Mouse (Mus musculus) macrophage (primary cell): Measurements from ENCODE around the gene Oas1a. TPM values are rescaled to one million over a fixed set of nuclear protein-coding genes. Genes with fewer than 3 reads are reported as not detected.
"Not testable (repeated sequence)": the region's sequence is repeated elsewhere in the genome, so short reads cannot be mapped to it uniquely, and the experiment has no call there.

Experiments
- H3K27ac ChIP-seq: fragments of 350-480 bp; formaldehyde crosslinking; 2 replicates; pipeline ENCODE4 v1.9.0; 2021
- H3K36me3 ChIP-seq: fragments of 350-480 bp; formaldehyde crosslinking; 2 replicates; pipeline ENCODE4 v1.9.0; 2021; ENCODE audit errors: inconsistent target
- H3K4me3 ChIP-seq: fragments of 350-480 bp; formaldehyde crosslinking; 2 replicates; pipeline ENCODE4 v1.9.0; 2021; ENCODE audit errors: inconsistent target
- H3K79me2 ChIP-seq: fragments of 350-480 bp; formaldehyde crosslinking; 2 replicates; pipeline ENCODE4 v1.9.0; 2021; ENCODE audit errors: inconsistent target
- WGBS: methylation state at CpG from one replicate; pipeline ENCODE4 v1.1.7; 2026; ENCODE audit warnings: inconsistent platforms; ENCODE audit not compliant: missing documents; 5-methylcytosine and 5-hydroxymethylcytosine counted together
- polyA plus RNA-seq: library from polyadenylated mRNA; stranded (reverse); fragments of 250-400 nt; gene quantifications from 3 replicates; pipeline ENCODE4 v1.2.4, GENCODE M21; 2018; ENCODE audit warnings: inconsistent platforms

Gene Oas1a
- polyA plus RNA-seq, 1 experiment from 2014 or later = 69.3 TPM

DNA sequence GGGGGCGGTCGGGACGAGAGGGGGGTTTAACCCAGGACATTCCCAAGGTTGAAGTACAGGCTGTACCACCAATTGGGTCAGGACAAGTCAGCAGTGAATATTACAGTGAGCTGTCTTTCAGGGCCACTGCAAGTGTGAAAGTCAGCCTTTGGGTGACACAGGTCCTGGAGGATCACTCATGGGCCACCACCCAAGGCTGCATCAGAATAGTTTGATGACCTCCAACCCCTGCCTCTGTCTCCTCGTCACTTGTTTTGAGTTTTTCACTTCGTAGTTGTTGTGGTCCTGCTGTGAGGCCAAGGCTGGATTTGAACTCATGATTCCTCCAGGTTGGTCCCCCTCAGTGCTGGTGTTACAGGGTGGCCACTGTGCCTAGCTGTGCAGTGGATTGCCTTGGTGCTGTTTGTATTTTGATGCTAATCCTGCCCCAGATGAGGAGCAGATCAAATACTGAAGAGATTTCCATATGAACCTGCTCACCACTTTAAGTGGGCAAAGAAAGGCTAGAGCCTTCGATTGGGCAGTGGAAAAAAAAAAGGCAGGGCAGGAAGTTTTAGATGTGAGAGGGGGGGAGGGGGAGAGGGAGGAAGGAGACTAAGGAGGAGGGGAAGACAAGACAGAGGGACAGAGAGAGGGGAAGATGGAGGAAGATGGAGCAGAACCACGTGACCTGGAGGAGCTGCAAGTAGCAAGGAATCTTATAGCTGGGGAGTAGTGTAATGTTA is 1.0 kb upstream of the Oas1a start:
- peaks cover 7% of the 10 kb centered on the region; the same call in 1 of the 2 replicates for H3K36me3 ChIP-seq
- H3K4me3 ChIP-seq = no peak overlapping the region
- WGBS = 82% methylated on average over 7 of the region's 7 CpGs
- H3K27ac ChIP-seq = no peak overlapping the region
- H3K79me2 ChIP-seq = peaks cover 40% of the 10 kb centered on the region

DNA sequence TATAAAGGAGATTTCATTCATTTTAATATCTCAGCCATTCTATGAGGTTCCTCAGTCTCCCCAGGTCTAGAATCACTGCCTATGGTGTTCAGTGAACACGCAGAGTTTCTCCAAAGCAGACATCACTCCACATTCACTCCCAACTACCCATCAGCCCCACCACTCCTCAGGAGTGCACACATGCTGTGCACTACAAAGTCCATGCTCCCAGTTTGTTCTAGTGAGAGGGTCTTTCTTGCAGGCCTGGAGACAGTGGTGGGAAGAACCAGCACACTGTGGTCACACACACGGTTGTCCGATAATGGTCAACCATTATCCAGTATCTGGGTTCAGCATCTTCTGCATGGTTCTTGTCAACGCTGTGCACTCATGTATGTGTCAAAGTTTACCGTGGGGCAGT is 5.3 kb downstream of the Oas1a start:
- 96% methylated on average over 5 of the region's 5 CpGs for WGBS
- no peak overlapping the region for H3K27ac ChIP-seq
- no peak overlapping the region for H3K4me3 ChIP-seq
- peaks cover 66% of the 10 kb centered on the region for H3K36me3 ChIP-seq
- peaks cover 74% of the 10 kb centered on the region for H3K79me2 ChIP-seq

DNA sequence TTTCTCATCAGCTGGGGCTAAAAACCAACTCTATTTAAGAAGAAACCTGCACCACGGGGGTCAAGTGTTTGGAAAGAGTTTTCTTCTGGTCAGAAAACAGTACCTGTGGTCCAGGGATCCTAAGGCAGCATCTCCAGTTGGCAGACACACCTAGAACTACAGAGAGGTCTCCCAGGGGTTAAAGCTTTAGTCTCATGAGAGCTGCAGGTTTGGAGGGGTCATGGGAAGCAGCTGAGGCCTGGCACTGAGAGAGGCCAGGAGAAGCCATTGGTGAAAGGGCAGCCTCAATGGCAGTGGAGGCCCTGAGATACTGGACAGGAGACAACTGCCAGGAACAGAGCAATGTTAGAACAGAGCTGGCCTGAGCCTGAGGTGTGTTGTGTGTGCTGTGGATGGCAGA is 6.7 kb downstream of the Oas1a start:
- Histone ChIP-seq H3K27ac (no peak overlapping the region), H3K79me2 (peaks cover 60% of the 10 kb centered on the region), H3K36me3 (peaks cover 67% of the 10 kb centered on the region), H3K4me3 (no peak overlapping the region)
- 100% methylated on average over 1 of the region's 1 CpGs for WGBS

DNA sequence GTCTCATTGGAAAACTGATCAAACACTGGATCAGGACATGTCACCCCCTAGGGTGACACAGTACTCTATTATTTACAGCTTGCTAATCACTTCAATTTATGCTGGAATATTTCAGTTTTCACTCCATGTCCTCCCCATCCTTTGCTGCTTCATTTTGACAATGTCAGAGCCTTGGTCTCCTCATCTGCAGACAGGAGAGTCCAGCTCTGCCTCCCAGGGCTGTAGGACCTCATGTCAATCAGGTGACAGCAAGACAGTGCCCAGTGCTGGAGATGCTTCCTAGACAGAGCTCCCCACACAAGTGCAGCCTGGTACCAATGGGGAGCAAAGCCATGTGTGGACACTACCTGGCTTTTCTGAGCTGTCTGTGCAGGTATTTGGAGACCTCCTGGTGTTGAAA is 8.6 kb downstream of the Oas1a start:
- H3K4me3 ChIP-seq = no peak overlapping the region
- H3K79me2 ChIP-seq = peaks cover 41% of the 10 kb centered on the region
- peaks cover 69% of the 10 kb centered on the region for H3K36me3 ChIP-seq
- no peak overlapping the region for H3K27ac ChIP-seq

DNA sequence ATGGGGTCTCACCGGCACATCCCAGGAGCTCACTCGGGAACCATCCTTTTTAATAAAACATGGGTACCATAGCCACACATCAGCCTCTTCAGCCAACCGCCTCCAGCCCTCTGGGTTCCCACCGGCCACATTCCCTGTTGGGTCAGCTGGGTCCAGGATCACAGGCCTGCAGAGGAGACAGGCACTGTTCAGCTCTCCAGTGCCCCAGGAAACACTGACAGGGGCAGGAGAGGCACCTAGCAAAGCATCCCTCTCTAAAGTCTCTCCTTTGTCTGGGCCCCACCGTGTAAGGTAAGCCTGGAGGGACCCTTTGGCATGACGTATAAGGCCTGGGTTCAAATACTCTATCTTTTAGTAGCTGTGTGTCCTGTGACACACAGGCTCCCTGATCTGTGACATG is 9.0 kb downstream of the Oas1a start:
- Histone ChIP-seq H3K36me3 (peaks cover 64% of the 10 kb centered on the region), H3K79me2 (peaks cover 36% of the 10 kb centered on the region), H3K4me3 (no peak overlapping the region), H3K27ac (no peak overlapping the region)
- 98% methylated on average over 6 of the region's 6 CpGs for WGBS

DNA sequence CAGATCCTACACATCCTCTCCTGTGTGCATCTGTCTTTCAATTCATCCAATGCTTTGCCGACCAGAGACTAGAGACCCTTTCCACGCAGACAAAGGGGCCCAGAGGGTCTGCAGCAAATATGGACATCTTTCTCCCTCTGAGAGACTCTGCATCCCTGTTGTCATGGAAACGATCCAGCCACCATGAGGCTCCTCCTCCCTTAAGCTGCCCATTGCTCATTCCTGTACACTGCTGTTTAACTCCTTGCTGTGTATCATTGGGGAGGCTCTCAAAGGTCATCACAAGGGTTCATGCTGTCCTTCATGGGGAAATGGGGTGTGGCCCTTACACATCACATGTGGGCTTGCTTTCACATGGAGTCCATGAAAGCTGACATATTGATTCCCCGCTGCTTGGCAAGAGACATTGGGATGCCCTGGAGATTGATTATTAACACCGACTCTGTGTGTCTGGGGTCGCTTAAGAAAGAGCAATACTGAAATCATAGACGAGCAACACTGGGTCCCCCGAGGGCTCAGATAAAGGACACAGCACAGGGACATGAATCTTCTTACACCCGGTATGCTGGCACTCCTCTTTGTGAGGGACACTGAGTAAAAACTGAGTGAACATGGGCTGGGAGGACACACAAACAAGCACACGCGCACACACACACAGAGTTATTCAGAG is 12.0 kb downstream of the Oas1a start:
- Histone ChIP-seq H3K36me3 (peaks cover 35% of the 10 kb centered on the region), H3K79me2 (peaks cover 8% of the 10 kb centered on the region; the same call in 1 of the 2 replicates), H3K27ac (no peak overlapping the region), H3K4me3 (no peak overlapping the region)
- 95% methylated on average over 9 of the region's 11 CpGs for WGBS

DNA sequence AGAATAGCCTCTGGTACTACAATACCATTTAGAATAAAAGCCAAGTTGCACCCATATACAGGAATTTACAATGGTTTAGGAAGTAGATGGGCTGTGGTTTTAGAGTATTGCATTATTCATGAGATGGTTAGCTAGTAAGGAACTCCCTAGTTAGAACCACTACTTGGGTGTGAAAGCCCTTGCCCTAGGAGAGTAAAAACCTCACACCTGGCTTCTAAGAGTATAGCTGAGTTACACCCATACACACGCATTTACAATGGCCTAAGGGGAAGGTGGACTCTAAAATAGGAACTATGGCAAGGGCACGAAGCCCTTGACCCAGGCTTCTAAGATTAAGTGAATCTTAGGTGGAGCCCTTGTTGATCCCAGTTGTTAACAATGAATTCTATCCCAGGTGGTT is 12.6 kb downstream of the Oas1a start:
- H3K27ac ChIP-seq, H3K79me2 ChIP-seq, H3K4me3 ChIP-seq: not testable (repeated sequence)
- 85% methylated on average over 2 of the region's 2 CpGs for WGBS
- H3K36me3 ChIP-seq = peaks cover 28% of the 10 kb centered on the region

DNA sequence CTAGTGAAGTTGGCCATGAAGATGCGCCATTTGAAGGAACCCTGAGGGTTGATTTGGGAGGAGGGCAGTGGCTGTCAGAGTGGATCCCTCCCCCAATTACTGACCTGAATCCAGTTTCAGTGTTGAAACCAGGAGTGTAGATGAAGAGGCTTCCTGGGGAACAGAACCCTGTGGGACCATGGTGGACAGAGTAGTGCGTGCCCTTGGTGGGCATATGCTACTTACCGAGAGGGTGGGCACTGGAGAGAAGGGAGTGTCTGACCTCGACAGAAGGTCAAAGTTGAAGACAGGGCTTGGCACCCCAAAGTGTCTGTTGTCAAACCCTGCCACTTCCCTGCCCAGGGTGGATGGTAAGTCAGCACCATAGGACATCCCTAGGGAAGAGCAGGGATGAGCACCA is 13.5 kb downstream of the Oas1a start:
- H3K4me3 ChIP-seq, H3K27ac ChIP-seq, H3K79me2 ChIP-seq: not testable (repeated sequence)
- H3K36me3 ChIP-seq = peaks cover 20% of the 10 kb centered on the region
- WGBS = 100% methylated on average over 3 of the region's 4 CpGs

DNA sequence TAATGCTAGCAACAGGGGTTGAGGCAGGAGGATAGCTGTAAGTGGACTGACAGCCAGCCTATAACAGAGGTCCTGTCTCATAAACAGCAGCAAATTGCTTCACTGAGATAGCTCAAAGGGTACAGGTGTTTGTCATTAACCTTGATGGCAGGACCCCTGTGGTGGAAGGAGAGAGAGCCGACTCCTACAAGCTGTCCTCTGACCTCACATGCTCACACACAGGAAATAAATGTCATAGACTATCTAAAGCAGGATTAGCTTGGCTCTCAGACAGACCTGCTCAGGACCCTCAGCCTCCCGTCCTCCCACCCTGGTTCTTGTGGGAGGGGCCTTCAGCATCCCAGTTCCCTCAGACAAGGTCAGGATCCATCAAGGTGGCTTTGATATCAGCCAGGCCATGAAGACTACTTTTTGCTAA is 15.1 kb downstream of the Oas1a start:
- Histone ChIP-seq H3K36me3 (peaks cover 7% of the 10 kb centered on the region; the same call in 1 of the 2 replicates), H3K27ac (no peak overlapping the region), H3K4me3 (no peak overlapping the region), H3K79me2 (peaks cover 6% of the 10 kb centered on the region)
- 94% methylated on average over 2 of the region's 2 CpGs for WGBS

DNA sequence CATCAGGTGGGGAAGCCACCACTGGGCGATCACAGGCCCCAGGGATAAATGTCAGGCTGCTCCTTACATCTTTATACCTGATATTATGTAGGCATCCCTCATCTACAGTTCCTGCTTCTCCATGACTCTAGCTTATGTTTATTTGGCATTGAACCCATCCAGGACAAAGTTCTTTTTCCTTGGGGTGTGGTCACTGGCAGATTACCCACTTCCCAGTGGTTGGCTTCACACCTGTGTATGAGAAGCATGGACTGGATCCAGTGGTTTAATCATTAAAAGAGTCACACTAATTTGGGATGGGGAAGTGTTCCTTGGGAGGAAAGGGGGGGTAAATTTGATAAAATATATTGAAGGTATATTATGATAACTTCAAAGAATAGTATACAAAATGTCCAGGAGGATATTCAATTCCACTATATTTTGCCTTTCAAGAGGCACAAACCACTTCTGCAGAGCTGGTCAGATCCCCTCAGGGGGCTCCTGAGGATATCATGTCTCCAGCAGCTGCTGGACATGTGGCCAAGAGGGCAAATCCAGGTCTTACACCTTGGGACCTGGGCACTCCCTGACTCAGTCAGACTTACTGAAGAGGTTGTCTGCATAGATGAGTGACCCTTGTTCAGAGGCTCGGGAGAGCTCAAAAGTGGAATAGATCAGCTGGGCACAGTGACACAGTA is 15.6 kb downstream of the Oas1a start:
- WGBS = 100% methylated on average over 2 of the region's 2 CpGs
- not testable (repeated sequence) for H3K27ac ChIP-seq, H3K36me3 ChIP-seq, H3K4me3 ChIP-seq
- peaks cover 11% of the 10 kb centered on the region for H3K79me2 ChIP-seq

DNA sequence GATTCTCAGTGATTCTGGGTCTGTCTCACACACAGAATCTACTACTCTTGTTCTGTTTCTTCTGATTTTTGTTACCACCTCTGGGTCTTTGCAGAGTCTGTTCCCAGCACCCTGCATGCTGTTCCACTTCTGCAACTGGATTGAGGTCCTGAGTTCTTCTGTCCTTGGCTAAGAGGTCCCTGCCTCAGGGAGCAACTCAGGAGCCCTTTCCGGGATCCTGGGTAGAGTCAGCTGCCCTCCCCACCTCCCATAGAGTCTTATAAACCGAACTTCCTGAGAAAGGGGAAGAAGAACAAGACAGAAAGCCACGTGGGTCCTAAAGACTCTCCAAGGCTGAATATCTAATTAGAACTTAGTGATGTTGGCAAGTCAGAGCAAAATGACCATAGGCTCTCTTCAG is 16.3 kb downstream of the Oas1a start:
- Histone ChIP-seq H3K79me2 (peaks cover 18% of the 10 kb centered on the region), H3K36me3 (peaks cover 5% of the 10 kb centered on the region; the same call in 1 of the 2 replicates), H3K4me3 (no peak overlapping the region), H3K27ac (no peak overlapping the region)
- WGBS = 3% methylated on average over 3 of the region's 3 CpGs

DNA sequence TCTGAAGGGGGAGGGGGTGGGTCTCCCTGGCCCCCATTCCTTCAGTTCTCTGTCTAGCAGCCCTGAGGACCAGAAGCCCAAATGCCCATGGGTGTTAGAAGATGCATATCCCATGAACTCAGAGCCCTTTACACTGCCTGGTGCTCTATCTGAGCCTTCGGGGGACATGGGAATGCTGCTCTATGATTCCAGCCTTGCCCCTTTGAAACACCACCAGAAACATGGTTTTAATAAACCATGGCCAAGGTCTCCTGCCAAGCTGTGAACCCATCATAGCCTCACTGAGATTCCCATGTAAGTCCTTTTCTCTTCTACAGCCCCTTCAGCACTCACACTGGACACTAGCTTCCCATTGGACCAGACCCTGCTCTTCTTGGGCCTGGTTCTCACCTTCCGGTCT is 17.3 kb downstream of the Oas1a start:
- WGBS = 90% methylated on average over 2 of the region's 2 CpGs
- peaks cover 28% of the 10 kb centered on the region for H3K79me2 ChIP-seq

DNA sequence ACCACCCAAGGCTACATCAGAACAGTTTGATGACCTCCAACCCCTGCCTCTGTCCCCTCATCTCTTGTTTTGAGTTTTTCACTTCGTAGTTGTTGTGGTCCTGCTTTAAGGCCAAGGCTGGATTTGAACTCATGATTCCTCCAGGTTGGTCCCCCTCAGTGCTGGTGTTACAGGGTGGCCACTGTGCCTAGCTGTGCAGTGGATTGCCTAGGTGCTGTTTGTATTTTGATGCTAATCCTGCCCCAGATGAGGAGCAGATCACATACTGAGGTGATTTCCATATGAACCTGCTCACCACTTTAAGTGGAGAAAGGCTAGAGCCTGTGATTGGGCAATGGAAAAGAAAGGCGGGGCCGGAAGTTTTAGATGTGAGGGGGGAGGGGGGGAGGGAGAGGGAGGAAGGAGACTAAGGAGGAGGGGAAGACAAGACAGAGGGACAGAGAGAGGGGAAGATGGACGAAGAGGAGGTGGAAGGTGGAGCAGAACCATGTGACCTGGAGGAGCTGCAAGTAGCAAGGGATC is 19.0 kb downstream of the Oas1a start:
- H3K79me2 ChIP-seq = peaks cover 45% of the 10 kb centered on the region
- H3K27ac ChIP-seq, H3K36me3 ChIP-seq, H3K4me3 ChIP-seq: not testable (repeated sequence)
- 54% methylated on average over 4 of the region's 4 CpGs for WGBS

More for the DNA sequence above, 17.3 kb downstream of the Oas1a start:
- Histone ChIP-seq H3K4me3 (no peak overlapping the region), H3K27ac (no peak overlapping the region), H3K36me3 (no peaks in the 10 kb centered on the region)

DNA sequence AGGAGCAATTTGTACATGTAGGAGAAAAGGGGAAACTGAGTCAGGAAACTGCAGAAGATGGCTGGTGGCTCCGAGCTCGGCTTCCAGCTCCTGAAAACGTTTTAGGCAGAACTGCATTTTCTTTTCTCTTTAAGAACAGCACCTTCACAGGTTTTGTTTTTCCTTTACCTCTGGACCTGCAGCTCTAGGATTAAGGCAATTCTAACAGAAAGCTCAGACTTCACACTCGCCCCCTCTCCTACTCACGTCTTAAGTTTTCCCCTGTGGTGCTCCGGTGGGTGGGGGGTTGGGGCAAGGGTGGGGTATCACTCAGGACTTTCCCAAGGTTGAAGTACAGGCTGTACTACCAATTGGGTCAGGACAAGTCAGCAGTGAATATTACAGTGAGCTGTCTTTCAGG is 19.5 kb downstream of the Oas1a start:
- 41% methylated on average over 6 of the region's 6 CpGs for WGBS
- Histone ChIP-seq H3K36me3 (peaks cover 7% of the 10 kb centered on the region; the same call in 1 of the 2 replicates), H3K27ac (no peak overlapping the region), H3K4me3 (peak overlapping the region; percentile 60), H3K79me2 (peaks cover 50% of the 10 kb centered on the region)

DNA sequence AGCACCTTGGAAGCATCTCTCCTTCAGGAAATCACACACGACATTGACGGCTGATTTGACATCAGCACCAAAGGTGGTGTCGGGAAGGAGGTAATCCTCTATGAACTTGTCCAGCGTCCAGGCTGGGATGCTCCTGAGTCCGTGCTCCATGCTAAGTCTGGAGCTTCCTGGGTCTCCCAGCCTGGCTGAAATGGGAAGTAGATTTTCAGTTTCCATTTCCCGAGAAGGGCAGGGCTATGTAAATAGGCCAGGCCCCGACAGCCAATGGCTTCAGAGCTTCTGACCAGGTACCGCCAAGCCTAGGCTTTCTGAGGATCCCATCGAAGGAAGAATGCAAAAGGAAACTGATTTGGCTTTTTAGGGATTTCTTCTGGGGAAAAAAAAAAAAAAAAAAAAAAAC is 19.9 kb downstream of the Oas1a start, which contains the start of gene Oas1g:
TSS of gene Oas1g (minus strand) at position 201 of the 400 bp plus-strand sequence.
- Histone ChIP-seq H3K4me3 (peak within 1 kb of the TSS; percentile 60), H3K36me3 (peaks cover 11% of the 10 kb centered on the region), H3K27ac (peak within 1 kb of the TSS; percentile 35), H3K79me2 (peaks cover 54% of the 10 kb centered on the region)
- no CpG with 5 or more reads among the region's 9 CpGs for WGBS
